Mouse (Mus musculus): Measurements from ENCODE around the gene Smarcd2. TPM values are rescaled to one million over a fixed set of nuclear protein-coding genes. Genes with fewer than 3 reads are reported as not detected.

Gene Smarcd2
- total RNA-seq, 1 experiment from 2014 or later = 253 TPM

- ATAC-seq (ENCODE audit: extremely low read depth, insufficient number of reproducible peaks, low FRiP score, poor library complexity, severe bottlenecking) = no peak
Observed at GRCm38 (mm10) chr11:106284126-106284525, 11.4 kb upstream of the Smarcd2 start.

- ATAC-seq (ENCODE audit: extremely low read depth, insufficient number of reproducible peaks, low FRiP score, poor library complexity, severe bottlenecking) = no peak
Observed at GRCm38 (mm10) chr11:106283371-106283770, 10.6 kb upstream of the Smarcd2 start.

- ATAC-seq (ENCODE audit: extremely low read depth, insufficient number of reproducible peaks, low FRiP score, poor library complexity, severe bottlenecking) = no peak
Observed at GRCm38 (mm10) chr11:106282452-106282851, 9.7 kb upstream of the Smarcd2 start.

GRCm38 (mm10) chr11:106276454-106276853 lies 3.7 kb upstream of the Smarcd2 start, which contains the start of gene Tcam1:
Gene Tcam1, plus strand, starts transcription at chr11:106276672.
- ATAC-seq (ENCODE audit: extremely low read depth, insufficient number of reproducible peaks, low FRiP score, poor library complexity, severe bottlenecking) = peak; percentile 78

- ATAC-seq (ENCODE audit: extremely low read depth, insufficient number of reproducible peaks, low FRiP score, poor library complexity, severe bottlenecking) = no peak
Observed at GRCm38 (mm10) chr11:106274971-106275411, 2.2 kb upstream of the Smarcd2 start.

- ATAC-seq (ENCODE audit: extremely low read depth, insufficient number of reproducible peaks, low FRiP score, poor library complexity, severe bottlenecking) = no peak
Observed at GRCm38 (mm10) chr11:106274374-106274773, 1.6 kb upstream of the Smarcd2 start.

- no peak for ATAC-seq (ENCODE audit: extremely low read depth, insufficient number of reproducible peaks, low FRiP score, poor library complexity, severe bottlenecking)
Observed at GRCm38 (mm10) chr11:106273811-106274210, 1.0 kb upstream of the Smarcd2 start.

- ATAC-seq (ENCODE audit: extremely low read depth, insufficient number of reproducible peaks, low FRiP score, poor library complexity, severe bottlenecking) = no peak
Observed at GRCm38 (mm10) chr11:106273311-106273684, 526 bp upstream of the Smarcd2 start.

- ATAC-seq (ENCODE audit: extremely low read depth, insufficient number of reproducible peaks, low FRiP score, poor library complexity, severe bottlenecking) = no peak
Observed at GRCm38 (mm10) chr11:106271794-106272643, 753 bp downstream of the Smarcd2 start.

GRCm38 (mm10) chr11:106271131-106271793 lies 1.5 kb downstream of the Smarcd2 start:
- ATAC-seq (ENCODE audit: extremely low read depth, insufficient number of reproducible peaks, low FRiP score, poor library complexity, severe bottlenecking) = no peak

- ATAC-seq (ENCODE audit: extremely low read depth, insufficient number of reproducible peaks, low FRiP score, poor library complexity, severe bottlenecking) = no peak
Observed at GRCm38 (mm10) chr11:106269060-106269431, 3.7 kb downstream of the Smarcd2 start.

- no peak for ATAC-seq (ENCODE audit: extremely low read depth, insufficient number of reproducible peaks, low FRiP score, poor library complexity, severe bottlenecking)
Observed at GRCm38 (mm10) chr11:106268326-106269059, 4.3 kb downstream of the Smarcd2 start.

GRCm38 (mm10) chr11:106267871-106268270 lies 4.9 kb downstream of the Smarcd2 start:
- ATAC-seq (ENCODE audit: extremely low read depth, insufficient number of reproducible peaks, low FRiP score, poor library complexity, severe bottlenecking) = no peak

- ATAC-seq (ENCODE audit: extremely low read depth, insufficient number of reproducible peaks, low FRiP score, poor library complexity, severe bottlenecking) = no peak
Observed at GRCm38 (mm10) chr11:106267311-106267852, 5.4 kb downstream of the Smarcd2 start.

- ATAC-seq (ENCODE audit: extremely low read depth, insufficient number of reproducible peaks, low FRiP score, poor library complexity, severe bottlenecking) = no peak
Observed at GRCm38 (mm10) chr11:106266431-106266830, 6.3 kb downstream of the Smarcd2 start.

- no peak for ATAC-seq (ENCODE audit: extremely low read depth, insufficient number of reproducible peaks, low FRiP score, poor library complexity, severe bottlenecking)
Observed at GRCm38 (mm10) chr11:106265570-106265969, 7.2 kb downstream of the Smarcd2 start.

GRCm38 (mm10) chr11:106264988-106265387 lies 7.8 kb downstream of the Smarcd2 start:
- no peak for ATAC-seq (ENCODE audit: extremely low read depth, insufficient number of reproducible peaks, low FRiP score, poor library complexity, severe bottlenecking)

- no peak for ATAC-seq (ENCODE audit: extremely low read depth, insufficient number of reproducible peaks, low FRiP score, poor library complexity, severe bottlenecking)
Observed at GRCm38 (mm10) chr11:106263963-106264362, 8.8 kb downstream of the Smarcd2 start.

GRCm38 (mm10) chr11:106260826-106261450 lies 11.8 kb downstream of the Smarcd2 start:
- ATAC-seq (ENCODE audit: extremely low read depth, insufficient number of reproducible peaks, low FRiP score, poor library complexity, severe bottlenecking) = no peak
